Mouse (Mus musculus) heart, postnatal 0 days (tissue): Measurements from ENCODE around the gene Mtmr12.

Experiments used
- CTCF ChIP-seq: IDR thresholded peaks from 2 replicates; pipeline ENCODE4 v1.5.1; 2016; ENCODE audit warnings: antibody characterized with exemption, control low read depth, low read depth
- EP300 ChIP-seq: IDR thresholded peaks from 2 replicates; pipeline ENCODE4 v1.6.1; 2016; ENCODE audit warnings: antibody characterized with exemption, low read depth

DNA sequence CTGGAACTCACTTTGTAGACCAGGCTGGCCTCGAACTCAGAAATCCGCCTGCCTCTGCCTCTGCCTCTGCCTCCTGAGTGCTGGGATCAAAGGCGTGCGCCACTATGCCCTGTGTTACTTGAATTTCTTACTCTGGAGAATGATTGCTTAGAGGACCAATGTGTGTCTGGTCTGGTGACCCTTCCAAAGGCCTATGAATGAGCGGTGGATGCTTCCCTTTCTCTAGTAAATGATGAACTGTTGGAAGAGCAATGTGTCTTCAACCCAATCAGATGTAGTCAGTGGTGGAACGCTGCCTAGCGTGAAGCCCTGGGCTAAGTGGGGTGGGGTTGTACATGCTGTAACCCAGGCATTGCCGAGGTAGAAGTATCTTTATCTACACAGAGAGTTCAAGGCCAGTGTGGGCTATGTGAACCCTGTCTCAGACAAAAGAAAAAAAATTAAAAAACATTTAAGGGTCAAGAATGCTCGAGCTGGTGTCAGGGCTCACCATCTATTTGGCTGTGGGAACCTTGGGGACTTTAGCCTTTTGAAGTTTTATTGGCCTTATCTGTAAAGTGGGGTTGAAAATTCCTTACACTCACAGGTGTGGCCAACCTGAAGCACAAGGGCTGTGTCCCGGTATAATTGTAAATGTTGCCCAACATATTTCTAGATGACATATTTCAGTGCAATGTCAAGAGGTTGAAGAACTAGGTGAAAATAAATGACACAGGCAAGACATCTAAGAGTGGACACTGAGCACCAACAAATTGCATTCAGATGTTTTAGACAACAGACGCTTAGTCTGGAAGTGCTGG is 14.0 kb downstream of the Mtmr12 start:
- TF ChIP-seq CTCF (no peak), EP300 (no peak)
